ENCODE assay signal across 18 mouse cellular contexts in the genomic region with DNA sequence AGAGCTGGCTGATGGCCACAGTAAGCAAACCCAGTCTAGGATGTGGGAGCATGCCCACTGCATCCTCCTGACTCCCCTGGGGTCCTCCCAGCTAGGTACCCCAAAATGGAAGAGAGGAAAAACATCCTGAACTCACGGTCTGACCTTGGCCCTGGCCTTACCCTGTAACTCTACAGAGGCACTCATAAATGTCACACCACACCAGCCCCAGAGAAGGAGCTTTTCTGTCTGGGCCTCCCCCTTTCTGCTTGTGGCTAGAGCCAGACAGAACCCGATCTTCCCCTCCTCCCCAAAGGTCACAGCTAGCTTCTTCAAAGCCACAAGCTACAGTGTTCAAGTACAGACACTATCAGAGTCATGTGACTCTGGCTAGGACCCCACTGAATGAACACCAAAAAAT. TPM values are rescaled to one million over a fixed set of nuclear protein-coding genes. Genes with fewer than 3 reads are reported as not detected.
DNase-seq lines count a peak whose midpoint lies in the region; ATAC-seq and TF ChIP-seq lines count a peak whose summit lies in the region.
"Had no signal": no experiment of that assay in that cellular context is flagged by ENCODE, and none has a peak within 500 bp of the region (broad histone marks: within the 10 kb centered on the region; RNA-seq: fewer than 3 reads in every experiment).

No protein-coding gene starts in this region.

- H3K4me1 ChIP-seq in liver, adult 2 months (ENCODE audit: control insufficient read depth, insufficient read depth, low read length): peaks cover 35% of the 10 kb centered on the region
- H3K4me1 ChIP-seq in hindbrain, embryonic 10.5 days (replicated peaks): no peaks in the 10 kb centered on the region
- H3K4me1 ChIP-seq: forebrain, embryonic 15.5 days had no signal

- peak overlapping the region; percentile 82 for H3K27ac ChIP-seq in liver, adult 2 months (replicated peaks; ENCODE audit: insufficient read depth, low read depth, low read length)
- no peak overlapping the region for H3K27ac ChIP-seq in hindbrain, embryonic 10.5 days
- H3K27ac ChIP-seq: forebrain, embryonic 15.5 days; heart, embryonic 13.5 days; limb, embryonic 12.5 days; stomach, postnatal 0 days had no signal

- peak; percentile 76 for ATAC-seq in CD4-positive, CD25-positive, alpha-beta regulatory T cell, adult 4 months
- ATAC-seq in megakaryocyte, adult 5-6 weeks (ENCODE audit: poor library complexity, severe bottlenecking): peak; percentile 48
- ATAC-seq: forebrain, embryonic 15.5 days; intestine, embryonic 16.5 days had no signal

- no peaks in the 10 kb centered on the region for H3K27me3 ChIP-seq in liver, adult 2 months (ENCODE audit: control insufficient read depth, insufficient read depth, low read length)
- no peaks in the 10 kb centered on the region for H3K27me3 ChIP-seq in hindbrain, embryonic 10.5 days (ENCODE audit: insufficient read depth, poor library complexity, severe bottlenecking)
- H3K27me3 ChIP-seq: forebrain, embryonic 15.5 days; heart, embryonic 13.5 days; limb, embryonic 12.5 days had no signal

- no peak for TF ChIP-seq POLR2A in liver, adult 2 months (IDR thresholded peaks at IDR 0.05; ENCODE audit: extremely low read depth, insufficient read depth, low read length)

- H3K79me2 ChIP-seq in liver, adult 2 months (ENCODE audit: control insufficient read depth, insufficient read depth, low read length): no peaks in the 10 kb centered on the region; the same call in 1 of the 2 replicates

- H3K9ac ChIP-seq in liver, adult 2 months (ENCODE audit: low read depth, low read length): no peak overlapping the region
- H3K9ac ChIP-seq: forebrain, embryonic 15.5 days; heart, embryonic 13.5 days; limb, embryonic 12.5 days had no signal

- 58% methylated on average over 2 of the region's 2 CpGs for WGBS in liver, adult 2 months
- 72% methylated on average over 2 of the region's 2 CpGs for WGBS in hindbrain, embryonic 10.5 days

- H3K4me3 ChIP-seq in liver, adult 2 months (ENCODE audit: insufficient read depth, low read depth, low read length): no peak overlapping the region
- H3K4me3 ChIP-seq in hindbrain, embryonic 10.5 days: no peak overlapping the region
- H3K4me3 ChIP-seq: forebrain, embryonic 15.5 days; heart, embryonic 13.5 days; limb, embryonic 12.5 days had no signal

- H3K9me3 ChIP-seq in hindbrain, embryonic 10.5 days: no peaks in the 10 kb centered on the region
- H3K9me3 ChIP-seq: forebrain, embryonic 15.5 days; heart, embryonic 13.5 days; limb, embryonic 12.5 days had no signal

- DNase-seq in liver, adult 2 months (ENCODE audit: extremely low read depth, low read depth, low spot score): no peak
- no peak for DNase-seq in liver
- peak; percentile 84 for DNase-seq in induced T-regulatory cell, adult 2 months (ENCODE audit: low read depth)
- no peak for DNase-seq in hindbrain, embryonic 10.5 days (ENCODE audit: low spot score)
- no peak for DNase-seq in embryo, embryonic 10 days (ENCODE audit: low spot score)
- no peak for DNase-seq in B cell, adult 2 months
- DNase-seq: cerebellum, adult 2 months; embryo, embryonic 11 days; gastrocnemius, postnatal 14 days; kidney, postnatal 10 days; midbrain, embryonic 14.5 days had no signal

- no peak for TF ChIP-seq CTCF in liver, adult 2 months (IDR thresholded peaks at IDR 0.05; ENCODE audit: low read depth, low read length)

- peaks cover 40% of the 10 kb centered on the region for H3K36me3 ChIP-seq in liver, adult 2 months (ENCODE audit: control insufficient read depth, insufficient read depth, low read length)
- H3K36me3 ChIP-seq in hindbrain, embryonic 10.5 days: no peaks in the 10 kb centered on the region
- H3K36me3 ChIP-seq: forebrain, embryonic 15.5 days; heart, embryonic 13.5 days; limb, embryonic 12.5 days had no signal

RNA-seq across cellular contexts. Expression of gene Tnfrsf1b, which starts 25.3 kb away (rescaled TPM):
- 10.8 and 14.9 TPM in 2 replicates for total RNA-seq in liver, adult 2 months (2014; rRNA removed)
- polyA plus RNA-seq in liver, adult 2 months (2012; rRNA removed): 16.8 and 16.9 TPM in 2 replicates
- 100 to 1,000 TPM; 115 to 174 TPM for polyA plus RNA-seq in CD4-positive, CD25-positive, alpha-beta regulatory T cell, adult 4 months (2017; shearing (Covaris generic))
- 107 and 112 TPM in 2 replicates for total RNA-seq in megakaryocyte, adult 5-6 weeks (2015)
- total RNA-seq in megakaryocyte, adult 5-6 weeks (2017): 113 and 122 TPM in 2 replicates
- polyA plus RNA-seq in hindbrain, embryonic 10.5 days (2016; fragmentation: Nextera tagmentation; extraction: Ambion mirVana): 2.8 and 3.1 TPM in 2 replicates

RNA-seq across cellular contexts. Expression of gene Vps13d, which starts 26.6 kb away (rescaled TPM):
- 32.4 and 36.2 TPM in 2 replicates for total RNA-seq in liver, adult 2 months (2014; rRNA removed)
- polyA plus RNA-seq in liver, adult 2 months (2012; rRNA removed): 11.6 and 13.3 TPM in 2 replicates
- 10 to 100 TPM; 19.0 to 20.6 TPM for polyA plus RNA-seq in CD4-positive, CD25-positive, alpha-beta regulatory T cell, adult 4 months (2017; shearing (Covaris generic))
- 22.2 and 24.0 TPM in 2 replicates for total RNA-seq in megakaryocyte, adult 5-6 weeks (2015)
- 40.0 and 59.4 TPM in 2 replicates for total RNA-seq in megakaryocyte, adult 5-6 weeks (2017)
- polyA plus RNA-seq in hindbrain, embryonic 10.5 days (2016; fragmentation: Nextera tagmentation; extraction: Ambion mirVana): 4.9 and 6.1 TPM in 2 replicates
